Mouse (Mus musculus) G1E (cell line): ENCODE measurements at regions not wholly inside any gene's neighbourhood (a gene's known extent, or its start where the extent isn't known, plus 50 kb on each side); places are given as distances from the start of the nearest gene placed in this dataset.

ENCODE experiments used
- ATAC-seq: 2 replicates; pipeline ENCODE4 v1.8.0; 2016; ENCODE audit warnings: mild to moderate bottlenecking; ENCODE audit not compliant: insufficient number of reproducible peaks, poor library complexity, low FRiP score, severe bottlenecking; ENCODE audit errors: extremely low read depth
- DNase-seq: peaks from one replicate; pipeline ENCODE4 v3.0.0; 2012; ENCODE audit warnings: low spot score
- H3K27me3 ChIP-seq: 2 replicates; pipeline ENCODE4 v1.6.1; 2012; ENCODE audit warnings: mild to moderate bottlenecking, low read length, inconsistent platforms; ENCODE audit not compliant: insufficient read depth
- H3K36me3 ChIP-seq: replicated peaks from 2 replicates; pipeline ENCODE3; 2012; ENCODE audit warnings: mild to moderate bottlenecking, inconsistent platforms
- H3K4me1 ChIP-seq: 2 replicates; pipeline ENCODE4 v1.6.1; 2012; ENCODE audit warnings: low read depth, low read length, inconsistent platforms, mixed read lengths; ENCODE audit not compliant: insufficient read depth
- H3K4me3 ChIP-seq: 2 replicates; pipeline ENCODE4 v1.5.1; 2012; ENCODE audit warnings: low read depth, mild to moderate bottlenecking, inconsistent platforms, low read length, moderate library complexity, mixed read lengths
- H3K9me3 ChIP-seq: replicated peaks from 2 replicates; pipeline ENCODE4 v1.6.1; 2012; ENCODE audit warnings: inconsistent platforms
- CTCF ChIP-seq: IDR thresholded peaks from 2 replicates; pipeline ENCODE4 v1.5.1; 2012; ENCODE audit warnings: low read depth, low read length, inconsistent platforms, mixed read lengths
- GATA1 ChIP-seq: IDR thresholded peaks from 2 replicates; pipeline ENCODE4 v1.6.1; 2012; ENCODE audit warnings: borderline replicate concordance, low read length, inconsistent platforms, mixed read lengths
- GATA2 ChIP-seq: IDR thresholded peaks from 2 replicates; pipeline ENCODE4 v1.6.1; 2012; ENCODE audit warnings: low read depth, low read length, inconsistent platforms, borderline replicate concordance
- POLR2AphosphoS5 ChIP-seq: IDR thresholded peaks from 2 replicates; pipeline ENCODE4 v1.6.1; 2012; ENCODE audit warnings: low read depth, low read length, inconsistent platforms; ENCODE audit not compliant: insufficient replicate concordance
- TAL1 ChIP-seq: conservative IDR thresholded peaks from 2 replicates; pipeline ENCODE4 v1.6.1; 2012; ENCODE audit warnings: low read depth, low read length, inconsistent platforms, mixed read lengths

- Histone ChIP-seq H3K4me1 (no peaks in the 10 kb centered on the region), H3K36me3 (no peaks in the 10 kb centered on the region)
- no peak for ATAC-seq
Measured at GRCm38 (mm10) chr7:72716051-72716450, 409.6 kb upstream of the Mctp2 start.

GRCm38 (mm10) chr7:72726214-72726854 lies 419.9 kb upstream of the Mctp2 start:
- no peak for ATAC-seq
- H3K9me3 ChIP-seq: peaks cover 33% of the 10 kb centered on the region
- no peaks in the 10 kb centered on the region for H3K4me1 ChIP-seq
- DNase-seq: no peak
- H3K27me3 ChIP-seq: no peaks in the 10 kb centered on the region
- TF ChIP-seq TAL1 (no peak), GATA1 (no peak), POLR2AphosphoS5 (no peak), CTCF (no peak), GATA2 (no peak)
- H3K4me3 ChIP-seq: no peak overlapping the region
- no peaks in the 10 kb centered on the region for H3K36me3 ChIP-seq

More at GRCm38 (mm10) chr7:72716051-72716450, 409.6 kb upstream of the Mctp2 start:
- no peak overlapping the region for H3K4me3 ChIP-seq
- DNase-seq: no peak
- H3K9me3 ChIP-seq: peaks cover 25% of the 10 kb centered on the region
- H3K27me3 ChIP-seq: no peaks in the 10 kb centered on the region
- TF ChIP-seq TAL1: no peak
- TF ChIP-seq GATA1: no peak
- no peak for TF ChIP-seq POLR2AphosphoS5
- no peak for TF ChIP-seq CTCF
- TF ChIP-seq GATA2: no peak

DNA sequence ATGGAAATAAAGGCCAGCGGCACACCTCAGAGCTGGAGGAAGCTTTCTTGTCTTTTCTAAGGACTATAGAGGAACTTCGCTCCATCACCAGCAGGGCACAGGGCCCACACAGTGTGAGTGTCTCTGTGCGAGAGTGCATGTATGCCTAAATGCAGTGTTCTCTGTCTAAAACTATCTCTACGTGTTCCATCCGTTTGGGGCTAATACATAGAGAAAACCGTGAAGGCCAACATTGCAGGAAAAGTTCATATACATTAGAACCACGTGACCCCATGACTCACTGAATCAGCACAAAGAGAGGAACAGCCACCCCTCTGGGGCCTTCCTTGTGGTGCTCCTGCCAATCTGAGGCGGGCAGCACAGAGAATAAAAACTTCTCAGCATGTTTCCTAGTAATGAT lies 431.4 kb upstream of the Mctp2 start:
- no peaks in the 10 kb centered on the region for H3K36me3 ChIP-seq
- H3K4me1 ChIP-seq: no peaks in the 10 kb centered on the region
- no peak overlapping the region for H3K4me3 ChIP-seq
- no peak for DNase-seq
- peaks cover 17% of the 10 kb centered on the region for H3K9me3 ChIP-seq
- no peaks in the 10 kb centered on the region for H3K27me3 ChIP-seq
- no peak for TF ChIP-seq GATA2
- ATAC-seq: no peak

DNA sequence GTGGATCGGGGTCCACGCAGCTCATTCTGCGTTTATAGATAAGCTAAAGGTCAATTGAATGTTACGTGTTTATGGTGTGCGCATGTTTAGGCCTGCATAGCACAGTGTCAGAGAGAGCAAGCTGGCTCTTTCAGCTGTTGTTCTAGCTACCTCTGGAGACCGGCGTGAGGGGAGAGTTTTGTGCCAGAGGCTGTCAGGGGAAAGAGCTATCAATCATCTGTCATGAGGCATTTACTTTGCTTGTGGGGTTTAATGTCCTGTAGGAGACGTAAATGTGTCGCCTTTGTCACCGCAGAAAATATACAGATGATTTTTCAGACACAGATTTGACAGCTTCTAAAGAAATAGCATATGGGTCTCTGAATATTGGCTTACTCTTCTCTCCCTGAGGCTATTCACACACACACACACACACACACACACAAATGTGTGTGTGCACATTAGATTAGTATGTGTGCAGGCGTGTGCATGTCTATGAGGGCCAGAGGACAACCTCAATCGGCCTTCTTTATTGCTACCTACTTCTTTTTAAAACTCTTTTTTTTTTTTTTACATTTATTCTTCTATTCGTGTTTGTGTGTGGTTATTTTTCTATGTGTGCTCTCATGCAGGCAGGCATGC lies 432.0 kb upstream of the Mctp2 start:
- TF ChIP-seq GATA2 (no peak), TAL1 (no peak), GATA1 (no peak), POLR2AphosphoS5 (no peak), CTCF (no peak)
- no peaks in the 10 kb centered on the region for H3K4me1 ChIP-seq
- DNase-seq (no peak), ATAC-seq (no peak)
- no peak overlapping the region for H3K4me3 ChIP-seq
- H3K27me3 ChIP-seq: no peaks in the 10 kb centered on the region
- no peaks in the 10 kb centered on the region for H3K36me3 ChIP-seq
- H3K9me3 ChIP-seq: peaks cover 17% of the 10 kb centered on the region

- DNase-seq: no peak
- Histone ChIP-seq H3K4me3 (no peak overlapping the region), H3K27me3 (no peaks in the 10 kb centered on the region), H3K4me1 (no peaks in the 10 kb centered on the region), H3K9me3 (peaks cover 14% of the 10 kb centered on the region), H3K36me3 (no peaks in the 10 kb centered on the region)
- no peak for ATAC-seq
- TF ChIP-seq CTCF (no peak), GATA1 (no peak), POLR2AphosphoS5 (no peak), GATA2 (no peak), TAL1 (no peak)
Measured at GRCm38 (mm10) chr7:72742376-72742775, 436.0 kb upstream of the Mctp2 start.

GRCm38 (mm10) chr7:72751501-72751917 lies 445.1 kb upstream of the Mctp2 start:
- Histone ChIP-seq H3K9me3 (peaks cover 23% of the 10 kb centered on the region), H3K4me3 (no peak overlapping the region), H3K4me1 (no peaks in the 10 kb centered on the region), H3K36me3 (no peaks in the 10 kb centered on the region), H3K27me3 (no peaks in the 10 kb centered on the region)
- DNase-seq (no peak), ATAC-seq (no peak)
- TF ChIP-seq GATA2 (no peak), POLR2AphosphoS5 (no peak), CTCF (no peak), GATA1 (no peak), TAL1 (no peak)
